Mouse (Mus musculus) kidney, embryonic 16.5 days (tissue): ENCODE measurements around the gene Mknk2. TPM values are rescaled to one million over a fixed set of nuclear protein-coding genes. Genes with fewer than 3 reads are reported as not detected.
A peak's percentile ranks its signal among the peaks of the same experiment; 100 is the strongest.

Source experiments
- ATAC-seq: fragments of 200-750 bp; cut with Nextera tagmentation; 2 replicates; pipeline ENCODE4 v1.8.0; 2017; ENCODE audit warnings: moderate TSS enrichment; ENCODE audit not compliant: low FRiP score, low TSS enrichment
- H3K27ac ChIP-seq: fragments of 300-500 bp; sonication (generic); 2 replicates; pipeline ENCODE4 v1.5.1; 2014; ENCODE audit warnings: low read length
- H3K27me3 ChIP-seq: fragments of 300-500 bp; sonication (generic); 2 replicates; pipeline ENCODE4 v1.6.1; 2014; ENCODE audit warnings: low read length, control low read depth, mixed read lengths; ENCODE audit not compliant: insufficient read depth
- H3K36me3 ChIP-seq: fragments of 300-500 bp; sonication (generic); 2 replicates; pipeline ENCODE4 v1.6.1; 2014; ENCODE audit warnings: low read length, control low read depth, mixed read lengths; ENCODE audit not compliant: insufficient read depth
- H3K4me1 ChIP-seq: fragments of 300-500 bp; sonication (generic); 2 replicates; pipeline ENCODE4 v1.6.1; 2014; ENCODE audit warnings: low read length, control low read depth, mixed read lengths; ENCODE audit not compliant: insufficient read depth
- H3K4me2 ChIP-seq: fragments of 300-500 bp; sonication (generic); replicated peaks from 2 replicates; pipeline ENCODE4 v1.6.1; 2014; ENCODE audit warnings: low read depth, low read length
- H3K4me3 ChIP-seq: fragments of 300-500 bp; sonication (generic); 2 replicates; pipeline ENCODE4 v1.5.1; 2014; ENCODE audit warnings: mild to moderate bottlenecking, low read length
- H3K9ac ChIP-seq: fragments of 300-500 bp; sonication (generic); replicated peaks from 2 replicates; pipeline ENCODE4 v1.6.1; 2014; ENCODE audit warnings: low read length
- H3K9me3 ChIP-seq: fragments of 300-500 bp; sonication (generic); 2 replicates; pipeline ENCODE4 v1.6.1; 2016; ENCODE audit warnings: low read length, control low read depth
- WGBS: fragments of 180-500 bp; shearing (Covaris S2); extraction: QIAGEN DNeasy Blood & Tissue Kit; methylation state at CpG from one replicate; pipeline ENCODE4 v1.1.7; 2014; 5-methylcytosine and 5-hydroxymethylcytosine counted together
- polyA plus RNA-seq: library from polyadenylated mRNA; unstranded; fragments of >200 nt; fragmentation: Nextera tagmentation; extraction: Ambion mirVana; gene quantifications from 2 replicates; pipeline ENCODE4 v1.2.1, GENCODE M21; 2015

Gene Mknk2
- polyA plus RNA-seq, 1 experiment from 2014 or later = 108 TPM

DNA sequence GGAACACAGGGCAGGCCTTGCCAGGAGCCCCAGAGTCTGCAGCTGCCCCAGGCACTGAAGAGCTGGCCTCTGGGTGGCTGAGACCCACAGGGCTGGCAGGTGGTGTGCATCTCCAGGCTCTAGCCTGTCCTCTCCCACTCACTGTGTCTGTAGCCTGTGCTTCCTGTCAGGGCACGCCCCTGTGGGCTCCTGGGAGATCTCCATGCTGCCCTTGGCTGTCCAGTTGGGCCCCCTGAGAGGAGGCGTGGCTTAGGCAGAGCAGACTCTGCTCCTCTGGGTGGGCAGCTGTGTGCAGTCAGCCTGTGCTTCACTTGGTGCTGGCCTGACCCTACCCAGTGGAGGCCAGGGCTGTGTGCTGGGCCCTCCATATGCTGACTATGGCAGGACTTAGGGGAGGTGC, 50.2 kb downstream of the Mknk2 start:
- Histone ChIP-seq H3K4me2 (no peak overlapping the region), H3K4me1 (peaks cover 55% of the 10 kb centered on the region), H3K4me3 (no peak overlapping the region), H3K27me3 (no peaks in the 10 kb centered on the region), H3K9ac (peak overlapping the region; percentile 5; the same call in 1 of the 2 replicates), H3K36me3 (0 out of 2 replicates have a peak, but pooled peaks cover 3% of the 10 kb centered on the region), H3K27ac (peak overlapping the region; percentile 85), H3K9me3 (no peaks in the 10 kb centered on the region)
- WGBS = 11% methylated on average over 2 of the region's 2 CpGs
- peak; percentile 91 for ATAC-seq

DNA sequence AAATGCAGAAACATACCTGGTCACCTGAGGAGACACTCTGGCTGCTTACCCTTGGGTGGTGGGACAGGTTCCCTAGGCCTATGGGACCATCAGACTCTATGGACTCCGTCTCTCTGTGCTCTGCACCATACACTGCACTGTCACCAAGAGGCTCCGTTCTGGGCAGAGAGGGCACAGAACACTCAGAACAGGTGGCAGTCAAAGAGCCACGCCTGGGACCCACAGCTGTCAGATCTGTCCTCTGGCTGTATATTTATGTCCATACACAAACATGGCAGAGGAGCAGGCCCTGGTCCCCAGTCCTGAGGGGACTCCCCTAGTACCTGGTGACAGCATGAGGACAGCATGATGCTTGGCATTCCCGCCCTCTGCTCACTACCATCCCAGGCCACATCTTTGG, 52.1 kb downstream of the Mknk2 start:
- Histone ChIP-seq H3K4me3 (no peak overlapping the region), H3K4me1 (peaks cover 61% of the 10 kb centered on the region), H3K36me3 (no peaks in the 10 kb centered on the region), H3K9me3 (no peaks in the 10 kb centered on the region), H3K4me2 (no peak overlapping the region), H3K9ac (0 out of 2 replicates have a peak overlapping the region, but pooled peaks have one; percentile 16), H3K27ac (peak overlapping the region; percentile 29; the same call in 1 of the 2 replicates), H3K27me3 (no peaks in the 10 kb centered on the region)
- 81% methylated on average over 4 of the region's 4 CpGs for WGBS
- ATAC-seq = no peak

DNA sequence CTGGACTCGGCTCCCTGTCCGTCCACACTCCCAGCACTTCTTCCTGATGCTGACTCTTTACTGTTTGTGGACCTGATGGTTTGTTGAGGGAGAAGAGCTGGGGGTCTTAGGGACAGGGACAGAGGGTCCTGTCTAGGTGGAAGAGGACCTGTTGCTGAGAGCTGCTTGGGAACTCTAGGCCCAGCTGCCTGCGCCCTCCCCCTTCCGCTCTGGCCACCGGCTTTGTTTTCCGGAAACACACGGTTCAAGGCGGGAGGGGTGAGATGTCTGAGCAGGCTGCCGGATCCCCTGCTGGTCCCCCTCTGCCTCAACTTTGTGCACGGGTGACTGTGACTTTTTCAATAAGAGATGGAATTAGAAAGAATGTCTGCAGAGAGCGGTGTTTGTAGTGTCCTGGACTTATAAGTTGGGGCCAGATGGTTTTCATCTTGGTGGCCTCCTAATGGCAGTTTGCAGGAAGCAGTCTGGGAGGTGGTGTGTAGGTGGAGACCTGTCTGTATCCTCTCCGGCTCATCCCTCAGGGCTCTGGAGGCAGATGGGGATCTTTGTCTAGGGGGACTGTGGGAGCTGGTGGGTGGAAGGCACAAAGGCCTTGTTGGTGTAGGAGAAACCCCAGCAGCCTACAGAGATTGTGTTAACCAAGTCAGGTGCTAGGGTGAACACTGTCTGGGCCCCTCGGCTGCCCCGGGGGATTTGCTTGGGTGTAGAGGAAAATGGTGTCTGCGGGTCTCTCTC, 54.3 kb downstream of the Mknk2 start:
- peak overlapping the region; percentile 84 for H3K4me3 ChIP-seq
- no peak for ATAC-seq
- peak overlapping the region; percentile 81 for H3K4me2 ChIP-seq
- H3K27ac ChIP-seq = peak overlapping the region; percentile 92
- H3K9ac ChIP-seq = peak overlapping the region; percentile 92
- H3K9me3 ChIP-seq = no peaks in the 10 kb centered on the region
- 10% methylated on average over 15 of the region's 15 CpGs for WGBS
- H3K36me3 ChIP-seq = no peaks in the 10 kb centered on the region
- no peaks in the 10 kb centered on the region for H3K27me3 ChIP-seq
- H3K4me1 ChIP-seq = peaks cover 54% of the 10 kb centered on the region

DNA sequence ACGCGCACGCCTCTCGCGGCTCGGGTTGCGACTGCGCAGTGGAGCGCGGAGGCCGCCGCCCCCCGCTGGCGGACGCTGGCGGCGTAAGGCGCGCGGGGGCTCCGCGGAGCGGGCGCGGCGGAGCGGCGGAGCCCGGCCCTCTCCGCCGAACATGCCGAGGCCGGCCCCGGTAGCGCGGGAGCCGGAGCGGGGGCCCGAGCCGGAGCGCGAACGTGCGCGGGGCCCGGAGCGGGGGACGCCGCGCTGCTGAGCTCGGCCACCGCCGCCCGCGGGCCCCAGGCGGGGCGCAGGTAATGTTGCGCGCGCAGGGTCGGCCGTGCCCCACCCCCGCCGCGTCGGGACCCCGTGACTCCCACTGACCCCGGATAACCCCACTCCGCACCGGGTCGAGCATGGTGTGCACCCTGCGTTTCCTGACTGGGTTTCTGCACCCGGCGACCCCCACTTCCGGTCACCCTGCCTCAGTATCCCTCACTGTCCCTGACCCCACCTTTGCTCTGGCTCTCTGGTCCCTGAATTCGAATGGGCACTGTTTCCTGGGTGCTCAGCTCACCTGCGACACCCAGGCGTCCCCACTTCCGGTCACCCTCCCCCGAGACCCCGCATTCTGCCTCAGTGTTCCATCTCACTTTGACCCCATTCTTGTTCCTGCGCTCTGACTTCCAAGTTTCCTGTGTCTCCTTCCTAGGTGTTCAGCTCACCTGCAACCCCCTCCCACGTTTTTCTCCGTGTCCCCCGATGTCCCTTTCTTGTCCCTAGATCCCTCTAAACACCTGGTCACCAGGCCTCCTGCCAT, 55.1 kb downstream of the Mknk2 start, which contains the start of gene Csnk1g2:
Csnk1g2 (plus strand) TSS at position 178 of the 796 bp plus-strand sequence.
- Histone ChIP-seq H3K4me1 (peaks cover 46% of the 10 kb centered on the region), H3K36me3 (no peaks in the 10 kb centered on the region), H3K9me3 (no peaks in the 10 kb centered on the region), H3K27me3 (no peaks in the 10 kb centered on the region), H3K9ac (peak within 1 kb of the TSS; percentile 92), H3K4me3 (peak within 1 kb of the TSS; percentile 84), H3K27ac (peak within 1 kb of the TSS; percentile 98), H3K4me2 (peak within 1 kb of the TSS; percentile 82)
- WGBS = under 1% methylated on average over 72 of the region's 85 CpGs
- ATAC-seq = no peak

DNA sequence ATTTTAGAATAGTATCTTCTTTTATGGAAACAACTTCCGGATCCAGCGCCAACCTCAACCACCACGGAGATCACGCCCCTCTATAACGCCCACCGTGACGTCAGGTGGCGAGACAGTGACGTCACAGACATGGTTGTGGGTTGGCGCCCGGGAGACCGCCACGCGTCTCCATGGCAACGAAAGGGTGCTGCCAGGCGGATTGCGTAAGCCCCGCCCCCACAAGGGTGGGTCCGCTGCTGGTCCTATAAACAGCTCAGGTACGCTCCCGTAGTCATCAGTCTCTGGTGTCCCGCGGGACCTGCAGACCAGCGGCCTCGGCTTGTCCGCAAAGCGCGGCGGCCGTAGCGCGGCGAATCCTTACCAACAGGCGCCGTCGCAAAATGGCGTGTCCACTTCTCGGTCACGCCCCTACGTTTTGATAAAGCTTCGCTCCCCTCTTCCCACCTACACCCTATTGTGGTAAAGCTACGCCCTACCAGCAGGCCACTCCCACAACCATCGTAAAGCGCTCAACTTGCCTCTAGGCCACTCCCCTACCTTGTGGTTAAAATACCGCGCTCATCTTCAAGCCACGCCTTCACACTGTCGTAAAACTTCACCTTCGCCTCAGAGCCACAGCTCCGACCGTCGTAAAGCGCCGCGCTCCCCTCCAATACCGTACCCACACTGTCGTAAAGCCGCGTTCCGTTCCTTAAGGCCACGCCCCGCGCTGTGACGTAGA, 55.8 kb downstream of the Mknk2 start:
- peak; percentile 96 for ATAC-seq
- H3K9me3 ChIP-seq = no peaks in the 10 kb centered on the region
- H3K9ac ChIP-seq = peak overlapping the region; percentile 92
- peak overlapping the region; percentile 98 for H3K27ac ChIP-seq
- under 1% methylated on average over 64 of the region's 64 CpGs for WGBS
- H3K4me1 ChIP-seq = peaks cover 39% of the 10 kb centered on the region
- H3K4me3 ChIP-seq = peak overlapping the region; percentile 84
- no peaks in the 10 kb centered on the region for H3K36me3 ChIP-seq
- H3K4me2 ChIP-seq = peak overlapping the region; percentile 82
- H3K27me3 ChIP-seq = no peaks in the 10 kb centered on the region

DNA sequence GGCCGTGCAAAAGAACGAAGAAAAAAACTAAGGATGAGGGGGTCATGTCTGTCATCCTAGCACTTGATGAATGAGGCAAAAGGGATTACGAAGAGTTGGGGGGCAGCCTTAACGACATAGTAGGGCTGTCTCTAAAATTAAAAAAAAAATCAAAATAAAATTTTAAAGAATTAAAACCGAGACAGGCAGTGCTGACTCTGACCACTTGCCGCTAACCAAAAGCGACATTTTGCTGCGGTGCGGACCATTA, 56.3 kb downstream of the Mknk2 start:
- H3K9ac ChIP-seq = peak overlapping the region; percentile 68
- H3K27ac ChIP-seq = peak overlapping the region; percentile 98
- no peaks in the 10 kb centered on the region for H3K27me3 ChIP-seq
- peak overlapping the region; percentile 84 for H3K4me3 ChIP-seq
- no peak for ATAC-seq
- H3K4me1 ChIP-seq = peaks cover 37% of the 10 kb centered on the region
- no peaks in the 10 kb centered on the region for H3K36me3 ChIP-seq
- H3K4me2 ChIP-seq = peak overlapping the region; percentile 82
- under 1% methylated on average over 9 of the region's 9 CpGs for WGBS
- H3K9me3 ChIP-seq = no peaks in the 10 kb centered on the region

DNA sequence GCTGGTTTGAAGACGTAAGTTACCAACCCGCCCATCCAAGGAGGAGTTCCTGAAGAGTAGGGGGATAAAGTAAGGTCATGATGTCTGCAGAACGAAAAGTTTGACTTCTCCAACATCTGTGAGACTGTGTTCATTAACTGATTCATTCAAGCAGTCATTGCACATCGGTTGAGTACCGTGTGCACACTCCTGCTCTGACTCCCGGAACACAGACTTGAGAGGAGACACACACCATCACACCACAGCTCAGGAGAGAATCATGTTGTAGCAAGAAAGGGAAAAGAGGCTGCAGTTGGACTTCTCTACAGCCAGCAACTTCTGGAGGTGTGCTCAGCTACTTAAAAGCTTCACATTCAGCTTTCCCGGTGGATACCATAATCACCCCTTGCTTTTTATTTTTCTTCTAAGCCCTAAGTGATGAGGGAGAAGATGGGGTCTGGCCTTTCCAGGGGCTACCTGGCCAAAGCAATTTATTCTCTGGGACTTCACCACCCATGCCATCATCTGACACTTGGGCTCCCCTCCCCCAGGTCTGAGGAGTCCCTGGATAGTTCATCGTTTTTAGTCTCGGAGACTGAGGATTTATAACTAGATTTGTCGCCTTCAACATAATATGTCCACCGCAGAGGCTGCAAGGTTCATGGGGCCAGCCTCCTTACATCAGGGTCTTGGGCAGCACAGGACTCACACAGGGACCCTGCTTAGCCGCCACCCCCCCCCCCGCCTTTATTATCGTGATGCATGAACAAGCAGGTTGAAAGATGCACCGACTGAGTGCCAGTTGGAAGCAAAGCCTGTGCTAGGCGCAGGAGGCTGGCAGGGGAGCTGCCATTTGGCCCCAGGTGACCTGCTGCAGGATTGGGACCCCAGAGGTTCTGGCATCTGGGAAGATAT, 56.9 kb downstream of the Mknk2 start:
- 42% methylated on average over 16 of the region's 16 CpGs for WGBS
- ATAC-seq = no peak
- Histone ChIP-seq H3K4me2 (peak overlapping the region; percentile 82), H3K27me3 (no peaks in the 10 kb centered on the region), H3K9me3 (no peaks in the 10 kb centered on the region), H3K27ac (peak overlapping the region; percentile 98), H3K4me3 (peak overlapping the region; percentile 84), H3K36me3 (no peaks in the 10 kb centered on the region), H3K4me1 (peaks cover 31% of the 10 kb centered on the region), H3K9ac (peak overlapping the region; percentile 68)

DNA sequence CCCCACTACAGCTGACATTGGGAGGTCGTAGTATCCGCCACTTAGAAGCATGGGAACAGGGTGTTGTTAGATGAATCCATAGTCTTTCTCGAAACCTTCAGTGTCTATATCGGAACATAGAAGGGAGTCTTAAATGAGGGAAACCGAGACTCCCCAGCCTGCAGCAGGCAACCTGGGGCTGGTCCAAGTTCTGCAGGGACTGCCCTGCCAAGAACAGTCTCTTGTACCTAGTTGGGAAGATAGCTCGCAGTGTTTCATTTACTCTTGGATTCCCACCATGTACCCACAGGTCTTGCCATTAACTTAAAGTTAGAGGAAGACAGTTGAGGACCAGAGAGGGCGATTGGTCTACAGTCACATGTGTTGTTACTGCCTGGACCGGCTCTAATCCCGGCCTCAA, 57.5 kb downstream of the Mknk2 start:
- Histone ChIP-seq H3K4me1 (peaks cover 24% of the 10 kb centered on the region), H3K27me3 (no peaks in the 10 kb centered on the region), H3K4me3 (no peak overlapping the region), H3K9ac (no peak overlapping the region), H3K4me2 (no peak overlapping the region), H3K9me3 (no peaks in the 10 kb centered on the region), H3K36me3 (peaks cover 4% of the 10 kb centered on the region; the same call in 1 of the 2 replicates), H3K27ac (no peak overlapping the region)
- WGBS = 85% methylated on average over 9 of the region's 9 CpGs
- no peak for ATAC-seq
